Mouse (Mus musculus) kidney, embryonic 14.5 days (tissue): ENCODE measurements at regions not wholly inside any gene's neighbourhood (a gene's known extent, or its start where the extent isn't known, plus 50 kb on each side); places are given as distances from the start of the nearest gene placed in this dataset.

Source experiments
- ATAC-seq: fragments of 200-750 bp; cut with Nextera tagmentation; 2 replicates; pipeline ENCODE4 v1.8.0; 2017; ENCODE audit warnings: moderate number of reproducible peaks, mild to moderate bottlenecking, moderate TSS enrichment, moderate library complexity; ENCODE audit not compliant: low FRiP score, low TSS enrichment
- H3K27ac ChIP-seq: fragments of 300-500 bp; sonication (generic); 2 replicates; pipeline ENCODE4 v1.5.1; 2014; ENCODE audit warnings: low read depth, mild to moderate bottlenecking, low read length, moderate library complexity, mixed read lengths
- H3K27me3 ChIP-seq: fragments of 300-500 bp; sonication (generic); 2 replicates; pipeline ENCODE4 v1.6.1; 2014; ENCODE audit warnings: mild to moderate bottlenecking, low read length; ENCODE audit not compliant: control insufficient read depth, insufficient read depth
- H3K36me3 ChIP-seq: fragments of 300-500 bp; sonication (generic); 2 replicates; pipeline ENCODE4 v1.6.1; 2014; ENCODE audit warnings: low read length, mixed read lengths; ENCODE audit not compliant: control insufficient read depth, insufficient read depth
- H3K4me1 ChIP-seq: fragments of 300-500 bp; sonication (generic); 2 replicates; pipeline ENCODE4 v1.6.1; 2014; ENCODE audit warnings: low read length, mixed read lengths; ENCODE audit not compliant: control insufficient read depth, insufficient read depth
- H3K4me2 ChIP-seq: fragments of 300-500 bp; sonication (generic); replicated peaks from 2 replicates; pipeline ENCODE4 v1.6.1; 2014; ENCODE audit warnings: low read depth, mild to moderate bottlenecking, low read length
- H3K4me3 ChIP-seq: fragments of 300-500 bp; sonication (generic); 2 replicates; pipeline ENCODE4 v1.5.1; 2014; ENCODE audit warnings: mild to moderate bottlenecking, low read length
- H3K9ac ChIP-seq: fragments of 300-500 bp; sonication (generic); 2 replicates; pipeline ENCODE4 v1.6.1; 2014; ENCODE audit warnings: low read depth, mild to moderate bottlenecking, low read length, moderate library complexity
- H3K9me3 ChIP-seq: fragments of 300-500 bp; sonication (generic); 2 replicates; pipeline ENCODE4 v1.6.1; 2016; ENCODE audit warnings: low read length; ENCODE audit not compliant: control insufficient read depth
- WGBS: fragments of 180-500 bp; shearing (Covaris S2); extraction: QIAGEN DNeasy Blood & Tissue Kit; methylation state at CpG from one replicate; pipeline ENCODE4 v1.1.7; 2014; 5-methylcytosine and 5-hydroxymethylcytosine counted together

- Histone ChIP-seq H3K4me1 (no peaks in the 10 kb centered on the region), H3K4me2 (no peak overlapping the region), H3K36me3 (no peaks in the 10 kb centered on the region), H3K27ac (no peak overlapping the region), H3K9ac (no peak overlapping the region), H3K4me3 (no peak overlapping the region), H3K9me3 (no peaks in the 10 kb centered on the region), H3K27me3 (no peaks in the 10 kb centered on the region)
- 71% methylated on average over 7 of the region's 7 CpGs for WGBS
- ATAC-seq, result no peak
Measured at GRCm38 (mm10) chr15:90733891-90734290, 54.7 kb upstream of the Cpne8 start.
